Comparison of ENCODE assay signal across 9 mouse cellular contexts in genomic region chr10:96690868-96691302, GRCm38 (mm10).
A peak's percentile ranks its signal among the peaks of the same experiment; 100 is the strongest.
DNase-seq lines count a peak whose midpoint lies in the region; ATAC-seq lines count a peak whose summit lies in the region.
"Had no signal": no experiment of that assay in that cellular context is flagged by ENCODE, and none has a peak within 500 bp of the region (broad histone marks: within the 10 kb centered on the region; RNA-seq: fewer than 3 reads in every experiment).

No protein-coding gene starts in this region.

- no peaks in the 10 kb centered on the region for H3K27me3 ChIP-seq in intestine, embryonic 14.5 days (replicated peaks; ENCODE audit: control insufficient read depth, insufficient read depth, low read length)
- H3K27me3 ChIP-seq in lung, embryonic 15.5 days = no peaks in the 10 kb centered on the region
- H3K27me3 ChIP-seq: hindbrain, embryonic 15.5 days had no signal

- 17% methylated on average over 2 of the region's 2 CpGs for WGBS in intestine, embryonic 14.5 days
- 17% methylated on average over 2 of the region's 2 CpGs for WGBS in lung, embryonic 15.5 days

- H3K27ac ChIP-seq in intestine, embryonic 14.5 days (ENCODE audit: low read depth) = peak overlapping the region; percentile 74
- peak overlapping the region; percentile 80 for H3K27ac ChIP-seq in lung, embryonic 15.5 days
- H3K27ac ChIP-seq: hindbrain, embryonic 15.5 days had no signal

- peak; percentile 7 to 56 for DNase-seq in left cerebral cortex, postnatal 14 days (ENCODE audit: low spot score in 2 of 2)
- DNase-seq in left cerebral cortex, postnatal 36 days (ENCODE audit: low spot score in 2 of 2) = no peak
- DNase-seq in adrenal gland, adult 8-10 months = peak; percentile 51
- DNase-seq in intestine, embryonic 14.5 days (ENCODE audit: low spot score) = peak; percentile 58
- peak; percentile 57 for DNase-seq in thymus, postnatal 4 days
- no peak for DNase-seq in layer of hippocampus, adult 8-10 months (ENCODE audit: low spot score in 2 of 2)
- DNase-seq in left cerebral cortex, adult 18-20 months (ENCODE audit: low spot score in 2 of 2) = no peak

- H3K9me3 ChIP-seq in intestine, embryonic 14.5 days (ENCODE audit: control insufficient read depth, low read length) = no peaks in the 10 kb centered on the region
- no peaks in the 10 kb centered on the region for H3K9me3 ChIP-seq in lung, embryonic 15.5 days
- H3K9me3 ChIP-seq: hindbrain, embryonic 15.5 days had no signal

- H3K4me1 ChIP-seq in intestine, embryonic 14.5 days (replicated peaks; ENCODE audit: control insufficient read depth, insufficient read depth, low read length) = peaks cover 46% of the 10 kb centered on the region
- peaks cover 61% of the 10 kb centered on the region for H3K4me1 ChIP-seq in lung, embryonic 15.5 days

- H3K4me3 ChIP-seq in intestine, embryonic 14.5 days (ENCODE audit: low read depth, low read length) = no peak overlapping the region
- H3K4me3 ChIP-seq in lung, embryonic 15.5 days = no peak overlapping the region
- H3K4me3 ChIP-seq: hindbrain, embryonic 15.5 days had no signal

- no peaks in the 10 kb centered on the region for H3K36me3 ChIP-seq in intestine, embryonic 14.5 days (ENCODE audit: control insufficient read depth, insufficient read depth, low read length)
- no peaks in the 10 kb centered on the region for H3K36me3 ChIP-seq in lung, embryonic 15.5 days
- H3K36me3 ChIP-seq: hindbrain, embryonic 15.5 days had no signal

- intact Hi-C loops in left cerebral cortex, postnatal 14 days (cut with DNase I) = no loop called here
- intact Hi-C loops in left cerebral cortex, postnatal 36 days (cut with DNase I) = no loop called here

- H3K9ac ChIP-seq in intestine, embryonic 14.5 days (ENCODE audit: low read length) = no peak overlapping the region
- no peak overlapping the region for H3K9ac ChIP-seq in lung, embryonic 15.5 days
- H3K9ac ChIP-seq: hindbrain, embryonic 15.5 days had no signal

- no peak overlapping the region for H3K4me2 ChIP-seq in intestine, embryonic 14.5 days (ENCODE audit: low read length)
- peak overlapping the region; percentile 40 for H3K4me2 ChIP-seq in lung, embryonic 15.5 days
- H3K4me2 ChIP-seq: hindbrain, embryonic 15.5 days had no signal

- no peak for ATAC-seq in intestine, embryonic 14.5 days (replicated peaks; ENCODE audit: low FRiP score, low TSS enrichment, low read depth)
- peak; percentile 87 for ATAC-seq in lung, embryonic 15.5 days (ENCODE audit: borderline replicate concordance, extremely low read depth, low FRiP score, low TSS enrichment)

Comparison
In these comparisons a context has a peak if more than half of its experiments do, and no peak if none do; other contexts are left out.
1. DNase-seq: peak in left cerebral cortex, postnatal 14 days (2 of 2), adrenal gland, adult 8-10 months (single experiment), intestine, embryonic 14.5 days (single experiment) and thymus, postnatal 4 days (single experiment); none in left cerebral cortex, postnatal 36 days (0 of 2), layer of hippocampus, adult 8-10 months (0 of 2) and left cerebral cortex, adult 18-20 months (0 of 2).